ENCODE assay signal across 13 mouse cellular contexts in genomic region chr17:50675231-50675630, GRCm38 (mm10).
A peak's percentile ranks its signal among the peaks of the same experiment; 100 is the strongest.
DNase-seq lines count a peak whose midpoint lies in the region; ATAC-seq and TF ChIP-seq lines count a peak whose summit lies in the region.
"Had no signal": no experiment of that assay in that cellular context is flagged by ENCODE, and none has a peak within 500 bp of the region (broad histone marks: within the 10 kb centered on the region; RNA-seq: fewer than 3 reads in every experiment).

No protein-coding gene starts in this region.

- no peaks in the 10 kb centered on the region for H3K36me3 ChIP-seq in kidney, embryonic 14.5 days (ENCODE audit: control insufficient read depth, insufficient read depth, low read length)
- H3K36me3 ChIP-seq in hindbrain, embryonic 10.5 days, result no peaks in the 10 kb centered on the region
- H3K36me3 ChIP-seq: heart, embryonic 13.5 days had no signal

- no peak for ATAC-seq in kidney, embryonic 14.5 days (ENCODE audit: low FRiP score, low TSS enrichment)
- ATAC-seq: forebrain, embryonic 14.5 days; midbrain, embryonic 16.5 days had no signal

- no peak overlapping the region for H3K9ac ChIP-seq in kidney, embryonic 14.5 days (ENCODE audit: low read depth, low read length)
- H3K9ac ChIP-seq: heart, embryonic 13.5 days had no signal

- H3K27ac ChIP-seq in kidney, embryonic 14.5 days (ENCODE audit: low read depth, low read length), result no peak overlapping the region
- H3K27ac ChIP-seq in bone marrow macrophage, adult 2 months (ENCODE audit: insufficient read depth, low read depth, low read length), result peak overlapping the region; percentile 71
- no peak overlapping the region for H3K27ac ChIP-seq in hindbrain, embryonic 10.5 days
- H3K27ac ChIP-seq: heart, embryonic 13.5 days had no signal

- H3K27me3 ChIP-seq in kidney, embryonic 14.5 days (ENCODE audit: control insufficient read depth, insufficient read depth, low read length), result no peaks in the 10 kb centered on the region
- no peaks in the 10 kb centered on the region for H3K27me3 ChIP-seq in hindbrain, embryonic 10.5 days (ENCODE audit: insufficient read depth, poor library complexity, severe bottlenecking)
- H3K27me3 ChIP-seq: heart, embryonic 13.5 days had no signal

- no peak for TF ChIP-seq CTCF in bone marrow macrophage, adult 2 months (IDR thresholded peaks at IDR 0.05; ENCODE audit: low read depth, low read length)

- H3K4me3 ChIP-seq in kidney, embryonic 14.5 days (ENCODE audit: low read length), result no peak overlapping the region
- peak overlapping the region; percentile 16 for H3K4me3 ChIP-seq in bone marrow macrophage, adult 2 months (ENCODE audit: insufficient read depth, low read length)
- no peak overlapping the region for H3K4me3 ChIP-seq in hindbrain, embryonic 10.5 days
- H3K4me3 ChIP-seq: heart, embryonic 13.5 days had no signal

- TF ChIP-seq POLR2A in bone marrow macrophage, adult 2 months (IDR thresholded peaks at IDR 0.05; ENCODE audit: borderline replicate concordance, low read depth, low read length), result no peak

- H3K4me2 ChIP-seq in kidney, embryonic 14.5 days (replicated peaks; ENCODE audit: low read depth, low read length), result no peak overlapping the region
- H3K4me2 ChIP-seq: heart, embryonic 13.5 days had no signal

- DNase-seq in cerebellum, adult 9-11 months, result peak; percentile 3
- DNase-seq in cerebellum, adult 11-12 months, result no peak
- DNase-seq in kidney, postnatal 4 days, result peak; percentile 16 to 35
- peak; percentile 29 for DNase-seq in lung, postnatal 10 days
- DNase-seq in gastrocnemius, adult 8-10 months (ENCODE audit: low spot score in 2 of 2), result no peak
- DNase-seq in hindbrain, embryonic 10.5 days (ENCODE audit: low spot score), result no peak
- DNase-seq: gastrocnemius, postnatal 14 days; right cerebral cortex, postnatal 4 days had no signal

- no peaks in the 10 kb centered on the region for H3K9me3 ChIP-seq in kidney, embryonic 14.5 days (ENCODE audit: control insufficient read depth, low read length)
- no peaks in the 10 kb centered on the region for H3K9me3 ChIP-seq in hindbrain, embryonic 10.5 days
- H3K9me3 ChIP-seq: heart, embryonic 13.5 days had no signal

- no peaks in the 10 kb centered on the region for H3K4me1 ChIP-seq in kidney, embryonic 14.5 days (ENCODE audit: control insufficient read depth, insufficient read depth, low read length)
- peaks cover 18% of the 10 kb centered on the region for H3K4me1 ChIP-seq in bone marrow macrophage, adult 2 months (ENCODE audit: control insufficient read depth, insufficient read depth, low read length)
- H3K4me1 ChIP-seq in hindbrain, embryonic 10.5 days (replicated peaks), result no peaks in the 10 kb centered on the region

- WGBS in kidney, embryonic 14.5 days, result 63% methylated on average over 11 of the region's 11 CpGs
- WGBS in hindbrain, embryonic 10.5 days, result 90% methylated on average over 11 of the region's 11 CpGs

Comparison
In these comparisons a context has a peak if more than half of its experiments do, and no peak if none do; other contexts are left out.
1. DNase-seq: peak in cerebellum, adult 9-11 months (single experiment), kidney, postnatal 4 days (2 of 2) and lung, postnatal 10 days (single experiment); none in cerebellum, adult 11-12 months (single experiment), gastrocnemius, adult 8-10 months (0 of 2) and hindbrain, embryonic 10.5 days (single experiment).